Mouse (Mus musculus) heart, postnatal 0 days (tissue): ENCODE results near the gene Rps6.

ENCODE experiments used
- CTCF ChIP-seq: IDR thresholded peaks from 2 replicates; pipeline ENCODE4 v1.5.1; 2016; ENCODE audit warnings: antibody characterized with exemption, control low read depth, low read depth
- EP300 ChIP-seq: IDR thresholded peaks from 2 replicates; pipeline ENCODE4 v1.6.1; 2016; ENCODE audit warnings: antibody characterized with exemption, low read depth

DNA sequence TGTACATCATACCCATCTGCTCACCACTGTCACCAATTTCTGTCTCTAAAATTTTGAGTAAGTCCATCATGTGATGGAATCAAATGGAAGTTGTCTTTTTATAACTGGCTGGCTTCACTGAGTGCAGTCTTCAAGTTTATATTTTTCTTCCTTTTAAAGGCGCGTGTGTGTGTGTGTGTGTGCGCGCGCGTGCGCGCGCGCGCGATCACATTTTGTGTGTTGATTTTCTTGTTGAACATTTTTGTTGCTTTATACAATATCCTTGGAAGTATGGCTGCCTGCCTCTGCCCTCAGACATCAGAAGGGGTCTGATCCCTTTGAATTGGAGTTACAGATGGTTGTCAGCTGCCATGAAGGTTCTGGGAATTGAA, 843 bp upstream of the Rps6 start:
- TF ChIP-seq CTCF (no peak), EP300 (no peak)
